Mouse (Mus musculus) E14TG2a.4 (cell line): ENCODE measurements around the gene Dusp1.

Experiments
- H3K27me3 ChIP-seq: 2 replicates; pipeline ENCODE4 v1.6.1; 2014; ENCODE audit warnings: low read length, control low read depth; ENCODE audit not compliant: insufficient read depth
- H3K36me3 ChIP-seq: 2 replicates; pipeline ENCODE4 v1.6.1; 2014; ENCODE audit warnings: low read length, control low read depth; ENCODE audit not compliant: insufficient read depth
- H3K4me1 ChIP-seq: replicated peaks from 2 replicates; pipeline ENCODE4 v1.6.1; 2014; ENCODE audit warnings: low read depth, low read length, control low read depth
- H3K4me3 ChIP-seq: replicated peaks from 2 replicates; pipeline ENCODE4 v1.5.1; 2014; ENCODE audit warnings: mild to moderate bottlenecking, low read length
- H3K9me3 ChIP-seq: 2 replicates; pipeline ENCODE4 v1.6.1; 2014; ENCODE audit warnings: low read length, control low read depth
- CTCF ChIP-seq: conservative IDR thresholded peaks from 2 replicates; pipeline ENCODE4 v1.5.1; 2014; ENCODE audit warnings: low read length
- NANOG ChIP-seq: IDR thresholded peaks from 2 replicates; pipeline ENCODE4 v1.6.1; 2014; ENCODE audit warnings: borderline replicate concordance, low read length, mixed read lengths
- POU5F1 ChIP-seq: IDR thresholded peaks from 2 replicates; pipeline ENCODE4 v1.6.1; 2014; ENCODE audit warnings: low read length, borderline replicate concordance

Gene Dusp1

GRCm38 (mm10) chr17:26514581-26515030 is 47.3 kb downstream of the Dusp1 start:
- TF ChIP-seq CTCF (no peak), POU5F1 (no peak), NANOG (no peak)
- no peaks in the 10 kb centered on the region for H3K9me3 ChIP-seq
- no peaks in the 10 kb centered on the region for H3K36me3 ChIP-seq
- no peak overlapping the region for H3K4me3 ChIP-seq
- peaks cover 49% of the 10 kb centered on the region for H3K4me1 ChIP-seq
- 0 out of 2 replicates have a peak, but pooled peaks cover 6% of the 10 kb centered on the region for H3K27me3 ChIP-seq

GRCm38 (mm10) chr17:26513459-26514290 is 48.3 kb downstream of the Dusp1 start:
- no peak overlapping the region for H3K4me3 ChIP-seq
- H3K36me3 ChIP-seq, result no peaks in the 10 kb centered on the region
- H3K27me3 ChIP-seq, result 0 out of 2 replicates have a peak, but pooled peaks cover 6% of the 10 kb centered on the region
- H3K9me3 ChIP-seq, result no peaks in the 10 kb centered on the region
- TF ChIP-seq POU5F1 (no peak), CTCF (no peak), NANOG (no peak)
- H3K4me1 ChIP-seq, result peaks cover 54% of the 10 kb centered on the region

GRCm38 (mm10) chr17:26512961-26513360 is 49.0 kb downstream of the Dusp1 start:
- Histone ChIP-seq H3K36me3 (no peaks in the 10 kb centered on the region), H3K4me3 (no peak overlapping the region), H3K4me1 (peaks cover 54% of the 10 kb centered on the region), H3K9me3 (no peaks in the 10 kb centered on the region), H3K27me3 (0 out of 2 replicates have a peak, but pooled peaks cover 6% of the 10 kb centered on the region)
- no peak for TF ChIP-seq NANOG
- no peak for TF ChIP-seq CTCF
- no peak for TF ChIP-seq POU5F1

GRCm38 (mm10) chr17:26511816-26512774 is 49.8 kb downstream of the Dusp1 start:
- peaks cover 10% of the 10 kb centered on the region; the same call in 1 of the 2 replicates for H3K27me3 ChIP-seq
- H3K4me3 ChIP-seq, result 0 out of 2 replicates have a peak overlapping the region, but pooled peaks have one; percentile 48
- H3K36me3 ChIP-seq, result peaks cover 1% of the 10 kb centered on the region
- peaks cover 59% of the 10 kb centered on the region for H3K4me1 ChIP-seq
- TF ChIP-seq POU5F1 (no peak), NANOG (no peak), CTCF (no peak)
- H3K9me3 ChIP-seq, result no peaks in the 10 kb centered on the region

GRCm38 (mm10) chr17:26511256-26511655 is 50.7 kb downstream of the Dusp1 start:
- peaks cover 68% of the 10 kb centered on the region for H3K4me1 ChIP-seq
- no peaks in the 10 kb centered on the region for H3K9me3 ChIP-seq
- peaks cover 10% of the 10 kb centered on the region; the same call in 1 of the 2 replicates for H3K27me3 ChIP-seq
- 0 out of 2 replicates have a peak overlapping the region, but pooled peaks have one; percentile 48 for H3K4me3 ChIP-seq
- TF ChIP-seq POU5F1 (no peak), CTCF (no peak), NANOG (peak; percentile 75; the same call in 1 of the 2 replicates)
- peaks cover 10% of the 10 kb centered on the region for H3K36me3 ChIP-seq

GRCm38 (mm10) chr17:26510146-26511045 is 51.5 kb downstream of the Dusp1 start:
- H3K4me1 ChIP-seq, result peaks cover 76% of the 10 kb centered on the region
- no peak for TF ChIP-seq CTCF
- peaks cover 10% of the 10 kb centered on the region; the same call in 1 of the 2 replicates for H3K27me3 ChIP-seq
- no peaks in the 10 kb centered on the region for H3K9me3 ChIP-seq
- peak overlapping the region; percentile 48 for H3K4me3 ChIP-seq
- peaks cover 18% of the 10 kb centered on the region for H3K36me3 ChIP-seq

GRCm38 (mm10) chr17:26508961-26509771 is 52.8 kb downstream of the Dusp1 start:
- peaks cover 78% of the 10 kb centered on the region for H3K4me1 ChIP-seq
- peaks cover 7% of the 10 kb centered on the region; the same call in 1 of the 2 replicates for H3K27me3 ChIP-seq
- peaks cover 24% of the 10 kb centered on the region for H3K36me3 ChIP-seq
- no peaks in the 10 kb centered on the region for H3K9me3 ChIP-seq
- TF ChIP-seq NANOG (no peak), CTCF (peak; percentile 42)
- H3K4me3 ChIP-seq, result peak overlapping the region; percentile 94
